Mouse (Mus musculus): Measurements from ENCODE around the gene Tsr3. TPM values are rescaled to one million over a fixed set of nuclear protein-coding genes. Genes with fewer than 3 reads are reported as not detected.
"Not testable (repeated sequence)": the region's sequence is repeated elsewhere in the genome, so short reads cannot be mapped to it uniquely, and the experiment has no call there.

The Tsr3 gene
- polyA plus RNA-seq, 1 experiment from 2014 or later, result 9.3 TPM

DNA sequence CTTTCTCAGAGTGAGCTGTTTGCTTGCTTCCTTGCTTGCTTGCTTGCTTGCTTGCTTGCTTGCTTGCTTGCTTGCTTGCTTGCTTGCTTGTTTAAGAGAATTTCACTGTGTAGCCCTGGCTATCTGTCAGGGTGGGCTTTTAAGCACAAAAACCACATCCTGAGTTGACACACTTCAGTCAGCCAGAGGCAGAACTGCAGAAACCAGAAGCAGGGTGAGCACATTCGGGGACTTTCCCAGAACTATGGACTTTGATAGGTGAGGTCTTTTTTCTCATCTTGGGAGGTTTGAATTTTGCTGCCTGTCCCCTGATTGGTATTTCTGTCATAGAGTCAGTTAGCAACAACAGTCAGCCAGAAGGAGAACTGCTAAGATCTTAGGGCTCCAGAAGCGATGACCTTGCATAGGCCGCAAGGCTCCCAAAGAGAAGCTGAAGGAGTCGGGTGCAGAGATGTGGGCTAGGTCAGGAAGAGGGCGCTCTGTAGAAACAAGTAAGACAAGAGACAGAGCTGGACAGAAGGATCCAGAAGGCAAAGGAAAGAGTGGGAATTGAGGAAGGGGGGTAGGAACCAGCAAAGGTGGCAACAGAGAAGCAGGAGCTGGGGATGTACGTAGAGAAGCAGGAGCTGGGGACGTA is 15.3 kb upstream of the Tsr3 start:
- 69% methylated on average over 7 of the region's 7 CpGs for WGBS (ENCODE audit: missing documents)
- Histone ChIP-seq H3K27ac (no peak overlapping the region), H3K36me3 (ENCODE audit: inconsistent target) (peaks cover 5% of the 10 kb centered on the region; the same call in 1 of the 2 replicates), H3K79me2 (ENCODE audit: inconsistent target) (no peaks in the 10 kb centered on the region), H3K4me3 (ENCODE audit: inconsistent target) (no peak overlapping the region)

DNA sequence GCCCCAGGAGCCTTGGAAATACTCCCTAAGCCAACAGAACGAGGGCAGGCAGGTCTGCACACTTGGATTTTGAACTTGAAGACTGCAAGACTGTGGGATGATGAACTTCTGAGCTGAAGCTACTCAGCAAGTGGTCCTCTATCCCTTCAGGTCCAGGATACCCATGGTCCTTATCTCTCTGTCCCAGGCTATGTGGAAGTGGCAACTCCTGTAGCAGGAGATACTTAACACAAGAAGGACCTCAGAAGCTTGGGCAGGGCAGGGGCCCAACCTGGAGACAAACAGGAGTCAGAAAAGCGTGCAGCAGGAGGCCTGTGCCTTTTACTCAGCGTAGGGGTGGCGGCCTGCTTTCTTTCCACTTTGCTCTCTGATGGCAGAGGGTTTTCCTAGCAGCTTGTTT is 14.3 kb upstream of the Tsr3 start:
- WGBS (ENCODE audit: missing documents), result 88% methylated on average over 4 of the region's 4 CpGs
- H3K36me3 ChIP-seq (ENCODE audit: inconsistent target), result peaks cover 8% of the 10 kb centered on the region; the same call in 1 of the 2 replicates
- no peak overlapping the region for H3K4me3 ChIP-seq (ENCODE audit: inconsistent target)
- H3K27ac ChIP-seq, result no peak overlapping the region
- H3K79me2 ChIP-seq (ENCODE audit: inconsistent target), result no peaks in the 10 kb centered on the region

- H3K36me3 ChIP-seq (ENCODE audit: inconsistent target), result peaks cover 14% of the 10 kb centered on the region; the same call in 1 of the 2 replicates
- no peak overlapping the region for H3K4me3 ChIP-seq (ENCODE audit: inconsistent target)
- WGBS (ENCODE audit: missing documents), result 97% methylated on average over 5 of the region's 5 CpGs
- H3K79me2 ChIP-seq (ENCODE audit: inconsistent target), result no peaks in the 10 kb centered on the region
- H3K27ac ChIP-seq, result no peak overlapping the region
These were observed 12.0 kb upstream of the Tsr3 start for GRCm38 (mm10) chr17:25227991-25228390.

- not testable (repeated sequence) for H3K4me3 ChIP-seq (ENCODE audit: inconsistent target)
- WGBS (ENCODE audit: missing documents), result 84% methylated on average over 12 of the region's 17 CpGs
- H3K36me3 ChIP-seq (ENCODE audit: inconsistent target), result peaks cover 23% of the 10 kb centered on the region; the same call in 1 of the 2 replicates
These were observed 9.8 kb upstream of the Tsr3 start for GRCm38 (mm10) chr17:25230014-25230655.

GRCm38 (mm10) chr17:25230700-25231099 is 9.3 kb upstream of the Tsr3 start:
- H3K36me3 ChIP-seq (ENCODE audit: inconsistent target), result peaks cover 27% of the 10 kb centered on the region; the same call in 1 of the 2 replicates
- H3K27ac ChIP-seq, result no peak overlapping the region
- 97% methylated on average over 3 of the region's 3 CpGs for WGBS (ENCODE audit: missing documents)
- no peak overlapping the region for H3K4me3 ChIP-seq (ENCODE audit: inconsistent target)
- no peaks in the 10 kb centered on the region for H3K79me2 ChIP-seq (ENCODE audit: inconsistent target)

More at GRCm38 (mm10) chr17:25230014-25230655, 9.8 kb upstream of the Tsr3 start:
- H3K79me2 ChIP-seq (ENCODE audit: inconsistent target); H3K27ac ChIP-seq: not testable (repeated sequence)

DNA sequence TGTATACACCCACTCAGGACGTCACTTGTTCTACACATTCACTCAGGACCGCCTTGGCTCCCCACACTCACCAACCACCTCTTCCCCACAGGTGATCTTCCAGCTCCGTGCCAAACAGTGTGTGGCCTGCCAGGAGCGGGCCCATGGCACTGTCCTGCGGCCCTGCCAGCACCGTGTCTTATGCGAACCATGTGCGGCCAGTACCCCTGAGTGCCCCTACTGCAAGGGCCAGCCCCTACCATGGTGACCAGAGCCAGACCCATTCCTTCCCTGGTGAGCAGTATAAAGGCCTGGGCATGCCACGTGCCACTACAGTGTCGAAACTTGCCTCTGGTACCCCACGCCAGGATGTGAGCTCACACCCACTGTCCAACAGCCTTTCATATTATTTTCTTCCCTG is 8.3 kb upstream of the Tsr3 start:
- H3K4me3 ChIP-seq (ENCODE audit: inconsistent target); H3K27ac ChIP-seq; H3K79me2 ChIP-seq (ENCODE audit: inconsistent target): not testable (repeated sequence)
- peaks cover 25% of the 10 kb centered on the region; the same call in 1 of the 2 replicates for H3K36me3 ChIP-seq (ENCODE audit: inconsistent target)
- WGBS (ENCODE audit: missing documents), result 89% methylated on average over 3 of the region's 11 CpGs

DNA sequence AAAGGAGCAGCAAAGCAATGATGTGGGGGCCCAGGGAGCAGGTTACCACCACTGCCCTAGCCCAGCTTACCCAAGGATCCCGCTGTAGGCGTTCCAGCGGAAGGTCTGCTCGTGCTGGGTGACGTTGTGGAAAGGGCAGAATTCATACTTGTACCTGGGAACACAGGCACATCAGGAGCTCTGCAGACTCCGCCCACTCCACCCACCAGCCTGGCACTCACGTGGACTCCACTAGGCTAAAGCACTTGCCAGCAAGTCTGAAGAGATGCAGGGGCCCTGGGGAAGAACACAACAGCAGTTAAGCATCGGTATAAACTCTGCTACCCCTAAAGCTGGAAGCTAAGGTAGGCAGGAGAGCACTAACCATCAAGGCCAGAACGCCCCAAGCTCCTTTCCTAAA is 4.3 kb upstream of the Tsr3 start:
- Histone ChIP-seq H3K36me3 (ENCODE audit: inconsistent target) (peaks cover 20% of the 10 kb centered on the region; the same call in 1 of the 2 replicates), H3K4me3 (ENCODE audit: inconsistent target) (no peak overlapping the region), H3K79me2 (ENCODE audit: inconsistent target) (peaks cover 3% of the 10 kb centered on the region), H3K27ac (no peak overlapping the region)
- 93% methylated on average over 9 of the region's 9 CpGs for WGBS (ENCODE audit: missing documents)

DNA sequence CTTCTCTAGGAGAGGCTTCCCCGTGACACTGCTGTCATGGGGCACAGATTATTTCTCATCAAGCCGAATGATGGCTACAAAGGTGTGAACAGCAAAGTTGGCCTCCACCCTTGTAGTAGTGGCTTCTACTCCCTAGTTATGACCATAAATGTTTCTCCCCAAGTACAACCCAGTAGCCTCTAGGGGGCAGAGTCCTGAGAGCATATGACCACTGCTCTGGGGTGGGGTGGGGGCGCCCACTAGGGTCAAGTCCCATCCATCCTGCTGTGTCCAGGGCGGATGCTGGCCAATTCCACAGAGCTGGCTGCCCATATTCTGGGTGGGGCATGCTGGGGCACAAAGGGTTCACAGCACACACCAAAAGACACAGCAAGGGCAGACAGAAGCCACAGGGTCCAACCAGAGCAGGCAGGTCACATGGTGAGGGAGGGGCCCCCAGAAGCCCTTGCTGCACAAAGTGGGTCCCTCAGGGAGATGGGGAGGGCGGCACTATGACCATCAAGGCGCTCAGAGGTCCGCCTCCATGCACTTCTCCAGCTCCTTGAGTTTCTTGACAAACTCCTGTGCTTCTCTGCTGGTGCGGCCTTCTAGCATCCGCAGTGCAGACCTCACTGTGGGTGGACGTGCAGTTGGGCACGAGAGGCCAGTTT is 3.3 kb downstream of the Tsr3 start:
- H3K79me2 ChIP-seq (ENCODE audit: inconsistent target), result peaks cover 14% of the 10 kb centered on the region
- WGBS (ENCODE audit: missing documents), result 96% methylated on average over 11 of the region's 11 CpGs
- H3K4me3 ChIP-seq (ENCODE audit: inconsistent target), result no peak overlapping the region
- H3K36me3 ChIP-seq (ENCODE audit: inconsistent target), result peaks cover 9% of the 10 kb centered on the region; the same call in 1 of the 2 replicates
- H3K27ac ChIP-seq, result no peak overlapping the region

- WGBS (ENCODE audit: missing documents), result 92% methylated on average over 15 of the region's 16 CpGs
These were observed 4.3 kb downstream of the Tsr3 start for GRCm38 (mm10) chr17:25244239-25244638.

GRCm38 (mm10) chr17:25248033-25248750 is 8.2 kb downstream of the Tsr3 start:
- Histone ChIP-seq H3K36me3 (ENCODE audit: inconsistent target) (peaks cover 2% of the 10 kb centered on the region; the same call in 1 of the 2 replicates), H3K4me3 (ENCODE audit: inconsistent target) (no peak overlapping the region), H3K79me2 (ENCODE audit: inconsistent target) (no peaks in the 10 kb centered on the region), H3K27ac (no peak overlapping the region)
- WGBS (ENCODE audit: missing documents), result 11% methylated on average over 18 of the region's 18 CpGs

More at GRCm38 (mm10) chr17:25244239-25244638, 4.3 kb downstream of the Tsr3 start:
- Histone ChIP-seq H3K36me3 (ENCODE audit: inconsistent target) (peaks cover 9% of the 10 kb centered on the region; the same call in 1 of the 2 replicates), H3K79me2 (ENCODE audit: inconsistent target) (peaks cover 14% of the 10 kb centered on the region), H3K4me3 (ENCODE audit: inconsistent target) (no peak overlapping the region), H3K27ac (no peak overlapping the region)

DNA sequence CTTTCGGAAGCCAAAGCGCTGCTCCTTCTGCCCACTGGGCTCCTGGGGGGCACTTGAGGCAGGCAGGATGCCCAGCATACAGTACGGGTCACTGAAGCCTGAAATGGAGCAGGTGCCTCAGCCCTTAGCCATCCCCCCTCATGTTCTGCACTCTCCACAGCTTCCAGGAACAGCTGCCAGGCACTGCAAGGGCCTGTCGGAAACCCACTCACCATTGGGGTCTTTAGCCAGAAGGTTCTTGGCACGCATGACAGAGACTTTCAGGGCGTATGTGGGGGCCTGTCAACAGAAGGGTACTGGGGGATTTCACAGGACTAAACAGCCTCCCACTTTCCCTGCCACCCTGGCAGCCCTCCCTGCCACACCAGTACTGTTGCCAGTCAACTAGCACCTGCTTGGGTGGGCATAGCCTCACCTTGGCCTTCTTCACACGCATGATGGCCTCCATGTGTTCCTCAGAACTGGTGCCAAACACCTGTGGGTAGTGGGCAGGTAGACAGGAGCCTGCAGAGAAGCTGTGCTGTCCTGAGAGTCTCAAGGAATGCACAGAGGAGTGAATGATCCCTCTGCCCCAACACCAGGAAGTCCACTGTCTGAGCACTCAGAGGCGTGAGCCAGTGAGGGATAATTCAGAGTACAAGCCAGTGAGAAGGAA is 10.3 kb downstream of the Tsr3 start:
- WGBS (ENCODE audit: missing documents), result 89% methylated on average over 7 of the region's 8 CpGs
- Histone ChIP-seq H3K36me3 (ENCODE audit: inconsistent target) (no peaks in the 10 kb centered on the region), H3K79me2 (ENCODE audit: inconsistent target) (no peaks in the 10 kb centered on the region), H3K4me3 (ENCODE audit: inconsistent target) (no peak overlapping the region), H3K27ac (no peak overlapping the region)

DNA sequence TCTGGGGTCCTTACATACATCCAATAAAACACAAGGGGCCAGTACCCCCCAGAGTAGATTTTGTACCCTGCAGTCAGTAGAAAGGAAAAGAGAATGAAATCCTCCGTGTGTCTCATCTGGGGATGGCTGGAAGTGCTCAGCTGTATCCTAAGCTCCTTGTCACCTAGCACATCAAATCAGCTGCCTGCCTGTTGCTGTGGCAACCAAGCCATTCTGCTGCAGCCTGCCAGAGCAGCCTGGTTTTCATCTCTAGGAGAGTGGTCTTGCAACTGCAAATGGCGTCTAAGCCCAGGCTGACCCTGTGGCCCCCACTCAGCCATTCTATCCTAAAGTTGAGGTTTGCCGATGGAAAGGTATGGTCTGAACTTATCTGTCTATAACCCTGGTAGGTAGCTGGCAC is 12.7 kb downstream of the Tsr3 start:
- Histone ChIP-seq H3K36me3 (ENCODE audit: inconsistent target) (no peaks in the 10 kb centered on the region), H3K79me2 (ENCODE audit: inconsistent target) (no peaks in the 10 kb centered on the region), H3K4me3 (ENCODE audit: inconsistent target) (no peak overlapping the region), H3K27ac (no peak overlapping the region)
- 87% methylated on average over 3 of the region's 3 CpGs for WGBS (ENCODE audit: missing documents)

GRCm38 (mm10) chr17:25253760-25254159 is 13.8 kb downstream of the Tsr3 start:
- Histone ChIP-seq H3K4me3 (ENCODE audit: inconsistent target) (no peak overlapping the region), H3K36me3 (ENCODE audit: inconsistent target) (no peaks in the 10 kb centered on the region), H3K27ac (no peak overlapping the region), H3K79me2 (ENCODE audit: inconsistent target) (no peaks in the 10 kb centered on the region)
- 51% methylated on average over 10 of the region's 10 CpGs for WGBS (ENCODE audit: missing documents)

GRCm38 (mm10) chr17:25255110-25255509 is 15.1 kb downstream of the Tsr3 start:
- Histone ChIP-seq H3K4me3 (ENCODE audit: inconsistent target) (no peak overlapping the region), H3K79me2 (ENCODE audit: inconsistent target) (no peaks in the 10 kb centered on the region), H3K27ac (no peak overlapping the region), H3K36me3 (ENCODE audit: inconsistent target) (no peaks in the 10 kb centered on the region)
- WGBS (ENCODE audit: missing documents), result 35% methylated on average over 2 of the region's 2 CpGs
